Mouse (Mus musculus) kidney, adult 10 weeks (tissue): Measurements from ENCODE around the gene Angel2. TPM values are rescaled to one million over a fixed set of nuclear protein-coding genes. Genes with fewer than 3 reads are reported as not detected.

ENCODE experiments used
- polyA plus RNA-seq: library from polyadenylated mRNA; stranded (reverse); fragments of 350-450 nt; fragmentation: Illumina TruSeq; extraction: RNeasy Lipid Tissue Mini Kit (QIAGEN cat#74804); gene quantifications from one replicate; pipeline ENCODE4 v1.2.3, GENCODE M21; 2014; ENCODE audit warnings: low read depth, low replicate concordance

The Angel2 gene
- polyA plus RNA-seq, result 53.8 TPM

GRCm38 (mm10) chr1:190924812-190925211, at the start of gene Angel2:
TSS of gene Angel2 (plus strand) at chr1:190925112.

GRCm38 (mm10) chr1:190911415-190912123, 13.3 kb upstream of the Angel2 start, which contains the start of gene Rps6kc1:
TSS of gene Rps6kc1 (minus strand) at chr1:190911770.

GRCm38 (mm10) chr1:190979100-190979563, 54.2 kb downstream of the Angel2 start, which contains the start of gene Vash2:
TSS of gene Vash2 (minus strand) at chr1:190979296.

Other genes starting within 250 kb of the Angel2 start
- 4.0 TPM for gene Rps6kc1, start 13.3 kb upstream of the Angel2 start, polyA plus RNA-seq
- gene Vash2, start 54.2 kb downstream of the Angel2 start, polyA plus RNA-seq, result 0.20 TPM
- gene Flvcr1, start 101.0 kb downstream of the Angel2 start, polyA plus RNA-seq, result 43.9 TPM
- not detected for gene Spata45, start 111.5 kb downstream of the Angel2 start, polyA plus RNA-seq
- 15.2 TPM for gene Tatdn3, start 137.8 kb downstream of the Angel2 start, polyA plus RNA-seq
- gene Nsl1, start 137.9 kb downstream of the Angel2 start, polyA plus RNA-seq, result 0.12 TPM
- gene Batf3, start 172.7 kb downstream of the Angel2 start, polyA plus RNA-seq, result not detected
- gene Fam71a, start 239.7 kb downstream of the Angel2 start, polyA plus RNA-seq, result not detected